Mouse (Mus musculus): ENCODE measurements at regions not wholly inside any gene's neighbourhood (a gene's known extent, or its start where the extent isn't known, plus 50 kb on each side); places are given as distances from the start of the nearest gene placed in this dataset.

GRCm38 (mm10) chr10:8116821-8117220 is 160.8 kb upstream of the Tab2 start:
- TF ChIP-seq CTCF (IDR thresholded peaks at IDR 0.05; ENCODE audit: extremely low read depth, insufficient read depth, insufficient read length, insufficient replicate concordance) (no peak), POLR2A (IDR thresholded peaks at IDR 0.05; ENCODE audit: low read depth, low read length) (no peak)
